Mouse (Mus musculus) left cerebral cortex, adult 2 months (tissue): ENCODE results near the gene D17H6S53E. TPM values are rescaled to one million over a fixed set of nuclear protein-coding genes. Genes with fewer than 3 reads are reported as not detected.
A peak's percentile ranks its signal among the peaks of the same experiment; 100 is the strongest.

Source experiments
- DNase-seq, 2 experiments: peaks; one replicate each; pipeline ENCODE4 v3.0.0; 2021 to 2022; ENCODE audit warnings: low spot score in 2 of 2, mixed read lengths in 1 of 2; ENCODE audit errors: extremely low spot score in 1 of 2
- H3K27ac ChIP-seq: fragments of 200-600 bp; 2 replicates; pipeline ENCODE4 v1.8.1; 2022
- H3K4me3 ChIP-seq: fragments of 200-600 bp; 2 replicates; pipeline ENCODE4 v1.8.1; 2022
- CTCF ChIP-seq: fragments of 200-600 bp; IDR thresholded peaks from 2 replicates; pipeline ENCODE4 v1.8.1; 2022; ENCODE audit warnings: antibody characterized with exemption, mild to moderate bottlenecking, moderate library complexity
- intact Hi-C: fragments of 180-260 bp; cut with DNase I; formaldehyde crosslinking; loops from one replicate; pipeline ENCODE4 v1.15.1; 2025
- total RNA-seq, 2 experiments: library from RNA; stranded (reverse); gene quantifications; 2 replicates each; pipeline ENCODE4 v1.2.3; 2021

The D17H6S53E gene
- total RNA-seq, 2 experiments from 2014 or later, result 27.0 to 28.5 TPM

- H3K4me3 ChIP-seq, result no peak overlapping the region
- TF ChIP-seq CTCF, result peak; percentile 64
- H3K27ac ChIP-seq, result peak overlapping the region; percentile 96; the same call in 1 of the 2 replicates
- peak in 1 of 2 experiments; percentile 59 for DNase-seq
- intact Hi-C loops, result loop anchor here (1.0 kb wide), 1 partner anchor 70 kb away; no protein-coding TSS in a partner anchor
Measured at GRCm38 (mm10) chr17:35166352-35167035, 40.3 kb downstream of the D17H6S53E start.

GRCm38 (mm10) chr17:35167794-35168193 lies 41.6 kb downstream of the D17H6S53E start:
- Histone ChIP-seq H3K27ac (peak overlapping the region; percentile 75), H3K4me3 (no peak overlapping the region)
- no peak for DNase-seq
- TF ChIP-seq CTCF, result no peak
- intact Hi-C loops, result no loop called here

GRCm38 (mm10) chr17:35168541-35169207 lies 42.5 kb downstream of the D17H6S53E start:
- peak overlapping the region; percentile 75 for H3K27ac ChIP-seq

GRCm38 (mm10) chr17:35172445-35173234 lies 46.5 kb downstream of the D17H6S53E start:
- DNase-seq, result peak; percentile 54 to 55
- H3K27ac ChIP-seq, result peak overlapping the region; percentile 77
- intact Hi-C loops, result no loop called here
- peak overlapping the region; percentile 14; the same call in 1 of the 2 replicates for H3K4me3 ChIP-seq
- TF ChIP-seq CTCF, result no peak

More at GRCm38 (mm10) chr17:35168541-35169207, 42.5 kb downstream of the D17H6S53E start:
- no peak for DNase-seq
- no peak overlapping the region for H3K4me3 ChIP-seq
- peak; percentile 78 for TF ChIP-seq CTCF
- intact Hi-C loops, result loop anchor here (1.0 kb wide), 1 partner anchor 64 kb away; no protein-coding TSS in a partner anchor

GRCm38 (mm10) chr17:35173329-35173728 lies 47.2 kb downstream of the D17H6S53E start:
- intact Hi-C loops, result no loop called here
- no peak for TF ChIP-seq CTCF
- Histone ChIP-seq H3K4me3 (no peak overlapping the region), H3K27ac (peak overlapping the region; percentile 77)
- DNase-seq, result no peak

- H3K27ac ChIP-seq, result peak overlapping the region; percentile 77; the same call in 1 of the 2 replicates
- intact Hi-C loops, result no loop called here
- no peak for TF ChIP-seq CTCF
Measured at GRCm38 (mm10) chr17:35174201-35174977, 48.2 kb downstream of the D17H6S53E start.

GRCm38 (mm10) chr17:35175382-35175781 lies 49.2 kb downstream of the D17H6S53E start:
- Histone ChIP-seq H3K4me3 (no peak overlapping the region), H3K27ac (no peak overlapping the region)
- DNase-seq, result no peak
- intact Hi-C loops, result no loop called here
- no peak for TF ChIP-seq CTCF

More at GRCm38 (mm10) chr17:35174201-35174977, 48.2 kb downstream of the D17H6S53E start:
- H3K4me3 ChIP-seq, result no peak overlapping the region
- DNase-seq, result no peak

GRCm38 (mm10) chr17:35175968-35176367 lies 49.8 kb downstream of the D17H6S53E start, which contains the start of gene Aif1:
Gene Aif1, minus strand, starts transcription at chr17:35176068.
- Histone ChIP-seq H3K27ac (no peak within 1 kb of the TSS), H3K4me3 (no peak within 1 kb of the TSS)
- no peak for DNase-seq
- no peak for TF ChIP-seq CTCF
- intact Hi-C loops, result no loop called here

Other genes starting within 250 kb of the D17H6S53E start
- 1 to 10 TPM; 6.5 to 7.4 TPM for gene Zbtb12, start 246.9 kb upstream of the D17H6S53E start, total RNA-seq
- not detected for gene Gm20547, start 244.3 kb upstream of the D17H6S53E start, total RNA-seq
- gene C2, start 228.1 kb upstream of the D17H6S53E start, total RNA-seq, result 1 to 10 TPM; 2.1 to 2.2 TPM
- gene Ehmt2, start 227.9 kb upstream of the D17H6S53E start, total RNA-seq, result 100 to 1,000 TPM; 175 to 184 TPM
- gene Slc44a4, start 211.9 kb upstream of the D17H6S53E start, total RNA-seq, result under 1 TPM; 0.45 to 0.79 TPM
- 10 to 100 TPM; 41.6 to 47.3 TPM for gene Neu1, start 195.1 kb upstream of the D17H6S53E start, total RNA-seq
- gene Hspa1b, start 167.1 kb upstream of the D17H6S53E start, total RNA-seq, result 10 to 100 TPM; 18.8 to 22.1 TPM
- not detected for gene Gm20481, start 156.5 kb upstream of the D17H6S53E start, total RNA-seq
- 10 to 100 TPM; 14.5 to 17.2 TPM for gene Hspa1a, start 154.2 kb upstream of the D17H6S53E start, total RNA-seq
- gene Hspa1l, start 153.7 kb upstream of the D17H6S53E start, total RNA-seq, result under 1 TPM; 0.34 to 0.42 TPM
- gene Lsm2, start 144.5 kb upstream of the D17H6S53E start, total RNA-seq, result 10 to 100 TPM; 15.8 to 18.4 TPM
- 10 to 100 TPM; 44.1 to 46.6 TPM for gene Vars, start 125.4 kb upstream of the D17H6S53E start, total RNA-seq
- gene Vwa7, start 109.8 kb upstream of the D17H6S53E start, total RNA-seq, result under 1 TPM; 0.40 to 0.43 TPM
- under 1 TPM in 1 of 2 experiments, not detected in 1; 0.59 TPM for gene Sapcd1, start 98.4 kb upstream of the D17H6S53E start, total RNA-seq
- under 1 TPM; 0.27 to 0.56 TPM for gene Msh5, start 79.6 kb upstream of the D17H6S53E start, total RNA-seq
- 1 to 10 TPM; 7.4 to 8.3 TPM for gene Clic1, start 76.4 kb upstream of the D17H6S53E start, total RNA-seq
- 10 to 100 TPM; 10.1 to 11.0 TPM for gene Ddah2, start 67.3 kb upstream of the D17H6S53E start, total RNA-seq
- not detected for gene Ly6g6c, start 61.0 kb upstream of the D17H6S53E start, total RNA-seq
- gene Mpig6b, start 60.2 kb upstream of the D17H6S53E start, total RNA-seq, result not detected
- gene Ly6g6e, start 49.5 kb upstream of the D17H6S53E start, total RNA-seq, result 1 to 10 TPM; 2.1 to 3.6 TPM
- gene Ly6g6d, start 48.3 kb upstream of the D17H6S53E start, total RNA-seq, result 1 to 10 TPM in 1 of 2 experiments, under 1 TPM in 1; 0.70 to 1.1 TPM
- under 1 TPM in 1 of 2 experiments, not detected in 1; 0.29 TPM for gene Ly6g6f, start 40.8 kb upstream of the D17H6S53E start, total RNA-seq
- 100 to 1,000 TPM; 109 to 117 TPM for gene Abhd16a, start 37.1 kb upstream of the D17H6S53E start, total RNA-seq
- not detected for gene Ly6g5c, start 18.1 kb upstream of the D17H6S53E start, total RNA-seq
- gene Ly6g5b, start 10.9 kb upstream of the D17H6S53E start, total RNA-seq, result under 1 TPM; 0.79 TPM
- 10 to 100 TPM; 14.8 to 15.0 TPM for gene Gpank1, start 4.9 kb upstream of the D17H6S53E start, total RNA-seq
- 100 to 1,000 TPM; 177 to 187 TPM for gene Csnk2b, start 4.3 kb upstream of the D17H6S53E start, total RNA-seq
- gene Apom, start 5.7 kb downstream of the D17H6S53E start, total RNA-seq, result not detected
- 100 to 1,000 TPM; 304 to 307 TPM for gene Bag6, start 8.8 kb downstream of the D17H6S53E start, total RNA-seq
- gene Prrc2a, start 38.5 kb downstream of the D17H6S53E start, total RNA-seq, result 100 to 1,000 TPM; 285 to 321 TPM
- gene Aif1, start 49.7 kb downstream of the D17H6S53E start, total RNA-seq, result 10 to 100 TPM in 1 of 2 experiments, 1 to 10 TPM in 1; 8.0 to 14.4 TPM
- 1 to 10 TPM; 6.4 to 7.4 TPM for gene Lst1, start 62.1 kb downstream of the D17H6S53E start, total RNA-seq
- gene Ltb, start 68.1 kb downstream of the D17H6S53E start, total RNA-seq, result under 1 TPM; 0.79 to 0.86 TPM
- gene Tnf, start 75.6 kb downstream of the D17H6S53E start, total RNA-seq, result not detected
- under 1 TPM; 0.41 to 0.65 TPM for gene Lta, start 79.0 kb downstream of the D17H6S53E start, total RNA-seq
- not detected for gene Gm16181, start 94.5 kb downstream of the D17H6S53E start, total RNA-seq
- 100 to 1,000 TPM; 549 to 569 TPM for gene Atp6v1g2, start 107.3 kb downstream of the D17H6S53E start, total RNA-seq
- 10 to 100 TPM; 13.0 to 16.1 TPM for gene Nfkbil1, start 109.4 kb downstream of the D17H6S53E start, total RNA-seq
- 100 to 1,000 TPM; 215 TPM for gene Ddx39b, start 115.4 kb downstream of the D17H6S53E start, total RNA-seq
- gene H2-D1, start 136.4 kb downstream of the D17H6S53E start, total RNA-seq, result 10 to 100 TPM; 20.3 to 25.3 TPM
- gene H2-Q1, start 194.0 kb downstream of the D17H6S53E start, total RNA-seq, result under 1 TPM in 1 of 2 experiments, not detected in 1; 0.79 TPM
- 1 to 10 TPM in 1 of 2 experiments, under 1 TPM in 1; 0.54 to 1.1 TPM for gene H2-Q2, start 215.9 kb downstream of the D17H6S53E start, total RNA-seq